Mouse (Mus musculus): ENCODE measurements around the gene Plod3.

- TF ChIP-seq POLR2A (IDR thresholded peaks at IDR 0.05; ENCODE audit: control insufficient read depth in 1 of 2, insufficient read depth in 1 of 2, low read depth in 1 of 2, low read length in 2 of 2, poor library complexity in 1 of 2): no peak
- no peak for TF ChIP-seq MEF2A (IDR thresholded peaks at IDR 0.05; ENCODE audit: extremely low read depth, insufficient replicate concordance, low read depth, low read length, poor library complexity, severe bottlenecking)
- TF ChIP-seq ETS1 (IDR thresholded peaks at IDR 0.05; ENCODE audit: low read depth, low read length): no peak
- no peak for TF ChIP-seq CTCF (IDR thresholded peaks at IDR 0.05 in 2 of 3, conservative IDR thresholded peaks at IDR 0.05 in 1 of 3; ENCODE audit: control insufficient read depth in 1 of 3, insufficient read depth in 1 of 3, low read depth in 2 of 3, low read length in 3 of 3, poor library complexity in 1 of 3, severe bottlenecking in 1 of 3)
- no peak for TF ChIP-seq USF1 (IDR thresholded peaks at IDR 0.05; ENCODE audit: low read depth, low read length)
- TF ChIP-seq JUND (IDR thresholded peaks at IDR 0.05; ENCODE audit: low read depth, low read length): no peak
Measured at GRCm38 (mm10) chr5:136973670-136974069, 13.1 kb upstream of the Plod3 start.
